Comparison of ENCODE assay signal across 9 mouse cellular contexts in genomic region chr7:101419013-101419770, GRCm38 (mm10). TPM values are rescaled to one million over a fixed set of nuclear protein-coding genes. Genes with fewer than 3 reads are reported as not detected.
DNase-seq lines count a peak whose midpoint lies in the region; ATAC-seq and TF ChIP-seq lines count a peak whose summit lies in the region.
"Had no signal": no experiment of that assay in that cellular context is flagged by ENCODE, and none has a peak within 500 bp of the region (broad histone marks: within the 10 kb centered on the region; RNA-seq: fewer than 3 reads in every experiment).

No protein-coding gene starts in this region.

- peak; percentile 42 for DNase-seq in midbrain, embryonic 10.5 days (ENCODE audit: low spot score)
- DNase-seq in midbrain, postnatal 0 days (ENCODE audit: low spot score) = no peak
- peak; percentile 21 for DNase-seq in forelimb bud, embryonic 11.5 days (ENCODE audit: low read depth, low spot score)
- DNase-seq in neural tube, embryonic 11.5 days (ENCODE audit: low spot score) = peak; percentile 56
- no peak for DNase-seq in cerebellum, adult 9-10 months
- no peak for DNase-seq in gastrocnemius, postnatal 14 days

- TF ChIP-seq CTCF in midbrain, postnatal 0 days (IDR thresholded peaks at IDR 0.05) = no peak

- no peaks in the 10 kb centered on the region for H3K9me3 ChIP-seq in midbrain, embryonic 10.5 days (replicated peaks)
- no peaks in the 10 kb centered on the region for H3K9me3 ChIP-seq in midbrain, postnatal 0 days (ENCODE audit: low read length)
- no peaks in the 10 kb centered on the region for H3K9me3 ChIP-seq in neural tube, embryonic 11.5 days (ENCODE audit: control insufficient read depth, low read length)

- ATAC-seq in midbrain, postnatal 0 days (ENCODE audit: low FRiP score) = no peak
- peak; percentile 34; the same call in 1 of the 2 replicates for ATAC-seq in common myeloid progenitor, adult 5-6 weeks (replicated peaks; ENCODE audit: low read depth, poor library complexity, severe bottlenecking)
- no peak for ATAC-seq in neural tube, embryonic 11.5 days (ENCODE audit: insufficient read depth, low FRiP score, low TSS enrichment)
- no peak for ATAC-seq in inflammation-experienced regulatory T-cells, adult 6 months

- 5% methylated on average over 27 of the region's 27 CpGs for WGBS in midbrain, embryonic 10.5 days
- WGBS in midbrain, postnatal 0 days = 6% methylated on average over 27 of the region's 27 CpGs
- WGBS in neural tube, embryonic 11.5 days = 7% methylated on average over 27 of the region's 27 CpGs

- no peaks in the 10 kb centered on the region for H3K36me3 ChIP-seq in midbrain, embryonic 10.5 days
- no peaks in the 10 kb centered on the region for H3K36me3 ChIP-seq in midbrain, postnatal 0 days (ENCODE audit: insufficient read depth, low read length)
- no peaks in the 10 kb centered on the region for H3K36me3 ChIP-seq in neural tube, embryonic 11.5 days (ENCODE audit: control insufficient read depth, insufficient read depth, low read length)

- H3K4me1 ChIP-seq in midbrain, embryonic 10.5 days = peaks cover 58% of the 10 kb centered on the region
- H3K4me1 ChIP-seq in midbrain, postnatal 0 days (ENCODE audit: insufficient read depth, low read length) = peaks cover 23% of the 10 kb centered on the region; the same call in 1 of the 2 replicates
- H3K4me1 ChIP-seq in neural tube, embryonic 11.5 days (ENCODE audit: control insufficient read depth, insufficient read depth, low read length) = peaks cover 9% of the 10 kb centered on the region; the same call in 1 of the 2 replicates

- intact Hi-C loops in gastrocnemius, postnatal 14 days (cut with DNase I; ENCODE audit: low total_unique reads) = no loop called here

- H3K27ac ChIP-seq in midbrain, embryonic 10.5 days (replicated peaks) = no peak overlapping the region
- H3K27ac ChIP-seq in midbrain, postnatal 0 days (ENCODE audit: low read depth, low read length) = no peak overlapping the region
- H3K27ac ChIP-seq in neural tube, embryonic 11.5 days (ENCODE audit: low read depth, low read length) = no peak overlapping the region

- no peak overlapping the region for H3K9ac ChIP-seq in midbrain, postnatal 0 days (replicated peaks; ENCODE audit: low read length, poor library complexity, severe bottlenecking)
- no peak overlapping the region for H3K9ac ChIP-seq in neural tube, embryonic 11.5 days (ENCODE audit: low read length)

- peak overlapping the region; percentile 23 for H3K4me3 ChIP-seq in midbrain, embryonic 10.5 days
- no peak overlapping the region for H3K4me3 ChIP-seq in midbrain, postnatal 0 days (ENCODE audit: low read depth, low read length)
- H3K4me3 ChIP-seq in neural tube, embryonic 11.5 days (ENCODE audit: low read depth, low read length) = no peak overlapping the region

- H3K27me3 ChIP-seq in midbrain, embryonic 10.5 days (ENCODE audit: low read depth, poor library complexity, severe bottlenecking) = peaks cover 77% of the 10 kb centered on the region
- H3K27me3 ChIP-seq in midbrain, postnatal 0 days (ENCODE audit: insufficient read depth, low read length) = peaks cover 6% of the 10 kb centered on the region; the same call in 1 of the 2 replicates
- H3K27me3 ChIP-seq in neural tube, embryonic 11.5 days (ENCODE audit: control insufficient read depth, insufficient read depth, low read length) = peaks cover 2% of the 10 kb centered on the region; the same call in 1 of the 2 replicates

- H3K4me2 ChIP-seq in midbrain, postnatal 0 days (ENCODE audit: low read depth, low read length, poor library complexity, severe bottlenecking) = no peak overlapping the region
- H3K4me2 ChIP-seq in neural tube, embryonic 11.5 days (ENCODE audit: low read depth) = no peak overlapping the region

RNA-seq across cellular contexts. Expression of gene Pde2a, which starts 2.3 kb away (rescaled TPM):
- 11.9 and 13.4 TPM in 2 replicates for polyA plus RNA-seq in midbrain, embryonic 10.5 days (2016; fragmentation: Nextera tagmentation; extraction: Ambion mirVana)
- total RNA-seq in midbrain, postnatal 0 days (2014; rRNA removed) = 49.6 and 53.9 TPM in 2 replicates
- 31.4 and 33.8 TPM in 2 replicates for polyA plus RNA-seq in midbrain, postnatal 0 days (2015; fragmentation: Nextera tagmentation; extraction: Ambion mirVana)
- 1.7 and 7.0 TPM in 2 replicates for total RNA-seq in common myeloid progenitor, adult 5-6 weeks (2017)
- polyA plus RNA-seq in neural tube, embryonic 11.5 days (2014; fragmentation: Nextera tagmentation; extraction: Ambion mirVana) = 23.2 and 26.2 TPM in 2 replicates
- 10 to 100 TPM in 2 of 3 experiments, 1 to 10 TPM in 1; 6.1 to 36.2 (median 19.9) TPM for polyA plus RNA-seq in inflammation-experienced regulatory T-cells, adult 6 months (2017; shearing (Covaris generic))
- total RNA-seq in gastrocnemius, postnatal 14 days (2021) = 10 to 100 TPM; 35.1 to 37.3 TPM

RNA-seq across cellular contexts. Expression of gene Gm45837, which starts 8.5 kb away (rescaled TPM):
- polyA plus RNA-seq in midbrain, embryonic 10.5 days (2016; fragmentation: Nextera tagmentation; extraction: Ambion mirVana) = 3.0 TPM in 1 of 2 replicates, not detected in the other
- not detected in 2 replicates for total RNA-seq in midbrain, postnatal 0 days (2014; rRNA removed)
- 0.71 TPM in 1 of 2 replicates, not detected in the other for polyA plus RNA-seq in midbrain, postnatal 0 days (2015; fragmentation: Nextera tagmentation; extraction: Ambion mirVana)
- 6.5 TPM in 1 of 2 replicates, not detected in the other for total RNA-seq in common myeloid progenitor, adult 5-6 weeks (2017)
- not detected in 2 replicates for polyA plus RNA-seq in neural tube, embryonic 11.5 days (2014; fragmentation: Nextera tagmentation; extraction: Ambion mirVana)
- 10 to 100 TPM in 2 of 3 experiments, 1 to 10 TPM in 1; 6.7 to 39.0 (median 18.9) TPM for polyA plus RNA-seq in inflammation-experienced regulatory T-cells, adult 6 months (2017; shearing (Covaris generic))
- total RNA-seq in gastrocnemius, postnatal 14 days (2021) = 1 to 10 TPM; 2.3 to 6.4 TPM
- polyA plus RNA-seq: large intestine, adult 2 months had no signal

Comparison
In these comparisons a context has a peak if more than half of its experiments do, and no peak if none do; other contexts are left out.
1. DNase-seq: peak in midbrain, embryonic 10.5 days (single experiment), forelimb bud, embryonic 11.5 days (single experiment) and neural tube, embryonic 11.5 days (single experiment); none in midbrain, postnatal 0 days (single experiment), cerebellum, adult 9-10 months (single experiment) and gastrocnemius, postnatal 14 days (single experiment).